14 mouse cellular contexts compared by ENCODE assay signal in genomic region chr7:139252566-139252965, GRCm38 (mm10). TPM values are rescaled to one million over a fixed set of nuclear protein-coding genes. Genes with fewer than 3 reads are reported as not detected.
DNase-seq lines count a peak whose midpoint lies in the region; ATAC-seq and TF ChIP-seq lines count a peak whose summit lies in the region.
"Had no signal": no experiment of that assay in that cellular context is flagged by ENCODE, and none has a peak within 500 bp of the region (broad histone marks: within the 10 kb centered on the region; RNA-seq: fewer than 3 reads in every experiment).

No protein-coding gene starts in this region.

- no peak overlapping the region for H3K9ac ChIP-seq in heart, adult 2 months (ENCODE audit: low read depth, low read length)
- H3K9ac ChIP-seq in lung, embryonic 14.5 days = no peak overlapping the region
- no peak overlapping the region for H3K9ac ChIP-seq in stomach, embryonic 14.5 days (replicated peaks; ENCODE audit: low read depth, low read length)
- H3K9ac ChIP-seq: hindbrain, embryonic 12.5 days; limb, embryonic 15.5 days had no signal

- DNase-seq in heart, adult 2 months = no peak
- no peak for DNase-seq in heart, adult 18-20 months
- no peak for DNase-seq in lung, embryonic 14.5 days
- no peak for DNase-seq in lung, postnatal 14 days
- peak; percentile 62 to 66 for DNase-seq in adrenal gland, postnatal 36 days
- DNase-seq in urinary bladder, postnatal 10 days (ENCODE audit: low spot score) = no peak
- DNase-seq in forebrain, embryonic 10.5 days (ENCODE audit: extremely low spot score, low spot score) = no peak
- DNase-seq: right cerebral cortex, postnatal 25 days had no signal

- no peak for TF ChIP-seq POLR2A in heart, adult 2 months (IDR thresholded peaks at IDR 0.05; ENCODE audit: insufficient read depth, low read depth, low read length)

- H3K36me3 ChIP-seq in heart, adult 2 months (ENCODE audit: control insufficient read depth, insufficient read depth, low read length) = peaks cover 4% of the 10 kb centered on the region
- H3K36me3 ChIP-seq in lung, embryonic 14.5 days (ENCODE audit: insufficient read depth) = peaks cover 23% of the 10 kb centered on the region
- peaks cover 19% of the 10 kb centered on the region for H3K36me3 ChIP-seq in stomach, embryonic 14.5 days (ENCODE audit: control insufficient read depth, insufficient read depth, low read length)
- peaks cover 16% of the 10 kb centered on the region for H3K36me3 ChIP-seq in forebrain, embryonic 10.5 days (replicated peaks)

- no peaks in the 10 kb centered on the region for H3K27me3 ChIP-seq in heart, adult 2 months (ENCODE audit: control insufficient read depth, insufficient read depth, low read length)
- no peaks in the 10 kb centered on the region for H3K27me3 ChIP-seq in lung, embryonic 14.5 days (ENCODE audit: insufficient read depth, low read length)
- no peaks in the 10 kb centered on the region for H3K27me3 ChIP-seq in stomach, embryonic 14.5 days (ENCODE audit: control insufficient read depth, insufficient read depth, low read length)
- peaks cover 52% of the 10 kb centered on the region for H3K27me3 ChIP-seq in forebrain, embryonic 10.5 days (ENCODE audit: poor library complexity, severe bottlenecking)
- H3K27me3 ChIP-seq: limb, embryonic 15.5 days had no signal

- peak overlapping the region; percentile 58 for H3K27ac ChIP-seq in heart, adult 2 months
- peak overlapping the region; percentile 5; the same call in 1 of the 2 replicates for H3K27ac ChIP-seq in lung, embryonic 14.5 days (ENCODE audit: low read depth)
- H3K27ac ChIP-seq in stomach, embryonic 14.5 days (ENCODE audit: low read length) = peak overlapping the region; percentile 80
- no peak overlapping the region for H3K27ac ChIP-seq in forebrain, embryonic 10.5 days
- H3K27ac ChIP-seq: hindbrain, embryonic 12.5 days; midbrain, embryonic 10.5 days had no signal

- 59% methylated on average over 7 of the region's 7 CpGs for WGBS in heart, adult 2 months
- 73% methylated on average over 7 of the region's 7 CpGs for WGBS in lung, embryonic 14.5 days
- 81% methylated on average over 7 of the region's 7 CpGs for WGBS in stomach, embryonic 14.5 days
- WGBS in forebrain, embryonic 10.5 days = 90% methylated on average over 7 of the region's 7 CpGs

- H3K4me1 ChIP-seq in heart, adult 2 months (ENCODE audit: control insufficient read depth, insufficient read depth, low read length) = peaks cover 48% of the 10 kb centered on the region
- H3K4me1 ChIP-seq in lung, embryonic 14.5 days (ENCODE audit: insufficient read depth) = peaks cover 44% of the 10 kb centered on the region
- peaks cover 53% of the 10 kb centered on the region for H3K4me1 ChIP-seq in stomach, embryonic 14.5 days (ENCODE audit: control insufficient read depth, insufficient read depth, low read length)
- H3K4me1 ChIP-seq in forebrain, embryonic 10.5 days = peaks cover 36% of the 10 kb centered on the region

- intact Hi-C loops in heart, adult 2 months (cut with DNase I) = no loop called here

- H3K9me3 ChIP-seq in lung, embryonic 14.5 days (ENCODE audit: low read depth, low read length) = no peaks in the 10 kb centered on the region
- no peaks in the 10 kb centered on the region for H3K9me3 ChIP-seq in stomach, embryonic 14.5 days (ENCODE audit: control insufficient read depth, low read depth, low read length)
- H3K9me3 ChIP-seq in forebrain, embryonic 10.5 days = no peaks in the 10 kb centered on the region
- H3K9me3 ChIP-seq: hindbrain, embryonic 12.5 days; limb, embryonic 15.5 days; midbrain, embryonic 10.5 days had no signal

- H3K79me2 ChIP-seq in heart, adult 2 months (replicated peaks; ENCODE audit: control insufficient read depth, insufficient read depth, low read length) = no peaks in the 10 kb centered on the region

- H3K4me3 ChIP-seq in heart, adult 2 months = no peak overlapping the region
- no peak overlapping the region for H3K4me3 ChIP-seq in lung, embryonic 14.5 days (ENCODE audit: low read depth, low read length)
- H3K4me3 ChIP-seq in stomach, embryonic 14.5 days (ENCODE audit: low read depth, low read length) = no peak overlapping the region
- H3K4me3 ChIP-seq in forebrain, embryonic 10.5 days = no peak overlapping the region
- H3K4me3 ChIP-seq: hindbrain, embryonic 12.5 days; limb, embryonic 15.5 days; midbrain, embryonic 10.5 days had no signal

- no peak for TF ChIP-seq CTCF in heart, adult 2 months (IDR thresholded peaks at IDR 0.05)
- TF ChIP-seq CTCF in lung, embryonic 14.5 days (IDR thresholded peaks at IDR 0.05; ENCODE audit: low read depth) = no peak

- ATAC-seq in lung, embryonic 14.5 days (ENCODE audit: insufficient read depth) = no peak
- no peak for ATAC-seq in stomach, embryonic 14.5 days (ENCODE audit: insufficient number of reproducible peaks, insufficient read depth, low FRiP score, low read depth)

- no peak for TF ChIP-seq EP300 in heart, adult 2 months (IDR thresholded peaks at IDR 0.05; ENCODE audit: insufficient read depth, low read depth, low read length)

- no peak overlapping the region for H3K4me2 ChIP-seq in lung, embryonic 14.5 days
- H3K4me2 ChIP-seq in stomach, embryonic 14.5 days (replicated peaks; ENCODE audit: low read depth, low read length) = peak overlapping the region; percentile 6; the same call in 1 of the 2 replicates
- H3K4me2 ChIP-seq: hindbrain, embryonic 12.5 days; limb, embryonic 15.5 days had no signal

RNA-seq across cellular contexts. Expression of gene Pwwp2b, which starts 4.3 kb away (rescaled TPM):
- 10 to 100 TPM in 1 of 2 experiments, 1 to 10 TPM in 1; 8.9 to 10.2 TPM for total RNA-seq in heart, adult 2 months (2021)
- 6.8 and 7.5 TPM in 2 replicates for polyA plus RNA-seq in heart, adult 2 months (2012; rRNA removed)
- total RNA-seq in heart, adult 18-20 months (2021) = 10 to 100 TPM in 1 of 2 experiments, 1 to 10 TPM in 1; 8.8 to 11.3 TPM
- polyA plus RNA-seq in lung, embryonic 14.5 days (2014; fragmentation: Nextera tagmentation; extraction: Ambion mirVana) = 13.1 and 13.5 TPM in 2 replicates
- total RNA-seq in adrenal gland, postnatal 36 days (2021) = 10 to 100 TPM in 1 of 2 experiments, 1 to 10 TPM in 1; 9.8 to 15.6 TPM
- 16.1 and 17.0 TPM in 2 replicates for polyA plus RNA-seq in stomach, embryonic 14.5 days (2014; fragmentation: Nextera tagmentation; extraction: Ambion mirVana)
- polyA plus RNA-seq in forebrain, embryonic 10.5 days (2016; fragmentation: Nextera tagmentation; extraction: Ambion mirVana) = 3.7 and 3.8 TPM in 2 replicates

RNA-seq across cellular contexts. Expression of gene Stk32c, which starts 39.5 kb away (rescaled TPM):
- total RNA-seq in heart, adult 2 months (2021) = under 1 TPM; 0.68 to 0.94 TPM
- polyA plus RNA-seq in heart, adult 2 months (2012; rRNA removed) = 1.1 and 1.8 TPM in 2 replicates
- under 1 TPM; 0.51 to 0.92 TPM for total RNA-seq in heart, adult 18-20 months (2021)
- 0.14 and 0.16 TPM in 2 replicates for polyA plus RNA-seq in lung, embryonic 14.5 days (2014; fragmentation: Nextera tagmentation; extraction: Ambion mirVana)
- total RNA-seq in adrenal gland, postnatal 36 days (2021) = 1 to 10 TPM; 3.3 to 3.9 TPM
- polyA plus RNA-seq in stomach, embryonic 14.5 days (2014; fragmentation: Nextera tagmentation; extraction: Ambion mirVana) = 0.14 and 0.17 TPM in 2 replicates
- polyA plus RNA-seq in forebrain, embryonic 10.5 days (2016; fragmentation: Nextera tagmentation; extraction: Ambion mirVana) = 0.21 and 0.30 TPM in 2 replicates
- total RNA-seq: granulocyte monocyte progenitor cell, adult 5-6 weeks; MEL had no signal

RNA-seq across cellular contexts. Expression of gene Lrrc27, which starts 39.8 kb away (rescaled TPM):
- 10 to 100 TPM; 18.9 to 20.6 TPM for total RNA-seq in heart, adult 2 months (2021)
- 12.7 and 13.3 TPM in 2 replicates for polyA plus RNA-seq in heart, adult 2 months (2012; rRNA removed)
- 10 to 100 TPM; 13.6 to 16.2 TPM for total RNA-seq in heart, adult 18-20 months (2021)
- polyA plus RNA-seq in lung, embryonic 14.5 days (2014; fragmentation: Nextera tagmentation; extraction: Ambion mirVana) = 3.4 and 5.3 TPM in 2 replicates
- total RNA-seq in adrenal gland, postnatal 36 days (2021) = 1 to 10 TPM; 6.9 to 8.1 TPM
- polyA plus RNA-seq in stomach, embryonic 14.5 days (2014; fragmentation: Nextera tagmentation; extraction: Ambion mirVana) = 4.9 and 6.6 TPM in 2 replicates
- polyA plus RNA-seq in forebrain, embryonic 10.5 days (2016; fragmentation: Nextera tagmentation; extraction: Ambion mirVana) = 5.1 and 7.1 TPM in 2 replicates

Comparison
In these comparisons a context has a peak if more than half of its experiments do, and no peak if none do; other contexts are left out.
1. DNase-seq: peak in adrenal gland, postnatal 36 days (2 of 2); none in heart, adult 2 months (0 of 2), heart, adult 18-20 months (0 of 2), lung, embryonic 14.5 days (single experiment), lung, postnatal 14 days (single experiment), urinary bladder, postnatal 10 days (single experiment) and forebrain, embryonic 10.5 days (single experiment).